Mouse (Mus musculus) cortical plate, adult 2 months (tissue): Measurements from ENCODE around the gene Hbp1.

Source experiments
- CTCF ChIP-seq: fragments of 200-500 bp; IDR thresholded peaks from 2 replicates; pipeline ENCODE4 v1.5.1; 2011; ENCODE audit warnings: mild to moderate bottlenecking, control low read depth, low read length; ENCODE audit not compliant: insufficient read depth; ENCODE audit errors: extremely low read depth
- POLR2A ChIP-seq: fragments of 200-500 bp; IDR thresholded peaks from 2 replicates; pipeline ENCODE4 v1.6.1; 2011; ENCODE audit warnings: mild to moderate bottlenecking, low read length, control low read depth; ENCODE audit not compliant: insufficient read depth; ENCODE audit errors: extremely low read depth

GRCm38 (mm10) chr12:31990575-31990974 lies 40.2 kb upstream of the Hbp1 start:
- TF ChIP-seq CTCF (no peak), POLR2A (no peak)
